Comparison of ENCODE assay signal across 21 mouse cellular contexts in the genomic region with DNA sequence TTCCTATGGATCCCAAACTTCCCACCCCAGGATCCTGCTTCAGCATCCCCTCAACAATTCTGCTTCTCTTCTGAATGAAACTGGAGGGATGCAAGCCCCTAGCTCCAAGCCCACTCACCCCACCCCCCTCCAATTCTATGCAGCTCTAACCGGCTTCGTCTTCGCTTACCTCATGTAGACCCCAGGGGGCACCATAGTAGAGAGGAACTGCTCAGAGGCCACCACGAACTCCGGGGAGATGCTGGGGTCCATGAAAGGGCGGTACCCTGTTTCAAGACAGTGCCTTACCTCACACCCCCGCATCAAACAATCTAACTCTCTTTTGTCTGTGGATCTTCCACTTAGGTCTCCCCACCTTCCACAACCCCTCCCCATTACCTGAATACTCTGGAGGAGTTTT. TPM values are rescaled to one million over a fixed set of nuclear protein-coding genes. Genes with fewer than 3 reads are reported as not detected.
DNase-seq lines count a peak whose midpoint lies in the region; ATAC-seq lines count a peak whose summit lies in the region.
"Had no signal": no experiment of that assay in that cellular context is flagged by ENCODE, and none has a peak within 500 bp of the region (broad histone marks: within the 10 kb centered on the region; RNA-seq: fewer than 3 reads in every experiment).

No protein-coding gene starts in this region.

- no peak overlapping the region for H3K27ac ChIP-seq in hindbrain, embryonic 11.5 days (ENCODE audit: low read depth, low read length)
- no peak overlapping the region for H3K27ac ChIP-seq in hindbrain, embryonic 16.5 days (ENCODE audit: low read depth, low read length)
- H3K27ac ChIP-seq in embryonic facial prominence, embryonic 10.5 days (replicated peaks) = no peak overlapping the region
- H3K27ac ChIP-seq: gastrocnemius, adult 2 months; heart, adult 2 months; neural tube, embryonic 12.5 days had no signal

- H3K9ac ChIP-seq in hindbrain, embryonic 11.5 days (ENCODE audit: low read depth, low read length) = no peak overlapping the region
- no peak overlapping the region for H3K9ac ChIP-seq in hindbrain, embryonic 16.5 days (ENCODE audit: low read depth, low read length)
- H3K9ac ChIP-seq: neural tube, embryonic 12.5 days had no signal

- H3K36me3 ChIP-seq in hindbrain, embryonic 11.5 days (ENCODE audit: control insufficient read depth, insufficient read depth, low read length) = no peaks in the 10 kb centered on the region
- H3K36me3 ChIP-seq in hindbrain, embryonic 16.5 days (ENCODE audit: control insufficient read depth, insufficient read depth, low read length) = no peaks in the 10 kb centered on the region
- H3K36me3 ChIP-seq in embryonic facial prominence, embryonic 10.5 days (replicated peaks) = no peaks in the 10 kb centered on the region
- H3K36me3 ChIP-seq: neural tube, embryonic 12.5 days had no signal

- DNase-seq in hindbrain, embryonic 11.5 days (ENCODE audit: low spot score) = peak; percentile 25
- DNase-seq in retina, postnatal 1 day = peak; percentile 36
- DNase-seq in retina, embryonic 14.5 days (ENCODE audit: low spot score) = no peak
- DNase-seq in embryonic facial prominence, embryonic 10.5 days (ENCODE audit: low spot score) = peak; percentile 12
- DNase-seq in thymus, postnatal 14 days = peak; percentile 53
- no peak for DNase-seq in cerebellum, postnatal 10 days
- no peak for DNase-seq in adrenal gland, adult (ENCODE audit: inconsistent age in 2 of 2, low spot score in 1 of 2)
- DNase-seq: adrenal gland, postnatal 36 days; cerebellum, adult 8-10 months; gastrocnemius, adult 2 months; heart, adult 2 months; kidney, adult 9 months; right cerebral cortex, postnatal 25 days had no signal

- WGBS in hindbrain, embryonic 11.5 days = 7% methylated on average over 7 of the region's 7 CpGs
- 3% methylated on average over 7 of the region's 7 CpGs for WGBS in hindbrain, embryonic 16.5 days
- 8% methylated on average over 7 of the region's 7 CpGs for WGBS in embryonic facial prominence, embryonic 10.5 days

- H3K9me3 ChIP-seq in hindbrain, embryonic 11.5 days (ENCODE audit: control insufficient read depth, low read length) = no peaks in the 10 kb centered on the region
- no peaks in the 10 kb centered on the region for H3K9me3 ChIP-seq in hindbrain, embryonic 16.5 days (ENCODE audit: control insufficient read depth, low read length)
- no peaks in the 10 kb centered on the region for H3K9me3 ChIP-seq in embryonic facial prominence, embryonic 10.5 days
- H3K9me3 ChIP-seq: neural tube, embryonic 12.5 days had no signal

- H3K4me2 ChIP-seq in hindbrain, embryonic 11.5 days (replicated peaks; ENCODE audit: low read depth, low read length) = no peak overlapping the region
- no peak overlapping the region for H3K4me2 ChIP-seq in hindbrain, embryonic 16.5 days (ENCODE audit: low read length)
- H3K4me2 ChIP-seq: liver, embryonic 11.5 days; neural tube, embryonic 12.5 days had no signal

- peaks cover 6% of the 10 kb centered on the region; the same call in 1 of the 2 replicates for H3K4me1 ChIP-seq in hindbrain, embryonic 11.5 days (replicated peaks; ENCODE audit: control insufficient read depth, insufficient read depth, low read length)
- H3K4me1 ChIP-seq in hindbrain, embryonic 16.5 days (ENCODE audit: control insufficient read depth, insufficient read depth, low read depth, low read length) = peaks cover 20% of the 10 kb centered on the region
- H3K4me1 ChIP-seq in embryonic facial prominence, embryonic 10.5 days = peaks cover 33% of the 10 kb centered on the region

- peaks cover 49% of the 10 kb centered on the region for H3K27me3 ChIP-seq in hindbrain, embryonic 11.5 days (ENCODE audit: control insufficient read depth, insufficient read depth, low read length)
- H3K27me3 ChIP-seq in hindbrain, embryonic 16.5 days (replicated peaks; ENCODE audit: control insufficient read depth, insufficient read depth, low read length) = peaks cover 40% of the 10 kb centered on the region
- H3K27me3 ChIP-seq in embryonic facial prominence, embryonic 10.5 days (replicated peaks; ENCODE audit: low read depth, poor library complexity, severe bottlenecking) = peaks cover 97% of the 10 kb centered on the region

- no peak overlapping the region for H3K4me3 ChIP-seq in hindbrain, embryonic 11.5 days (ENCODE audit: low read depth, low read length)
- H3K4me3 ChIP-seq in hindbrain, embryonic 16.5 days (ENCODE audit: low read length) = no peak overlapping the region
- H3K4me3 ChIP-seq in embryonic facial prominence, embryonic 10.5 days = no peak overlapping the region
- H3K4me3 ChIP-seq: gastrocnemius, adult 2 months; heart, adult 2 months; neural tube, embryonic 12.5 days had no signal

- no peak for ATAC-seq in hindbrain, embryonic 11.5 days (ENCODE audit: low FRiP score)
- no peak for ATAC-seq in hindbrain, embryonic 16.5 days
- ATAC-seq: activated CD4-positive, CD25-positive, alpha-beta regulatory T cell, adult 4 months; forebrain, embryonic 16.5 days; Patski had no signal

RNA-seq across cellular contexts. Expression of a gene that starts 3.3 kb away (rescaled TPM):
- not detected in 2 replicates for polyA plus RNA-seq in hindbrain, embryonic 11.5 days (2014; fragmentation: Nextera tagmentation; extraction: Ambion mirVana)
- polyA plus RNA-seq in hindbrain, embryonic 16.5 days (2015; fragmentation: Nextera tagmentation; extraction: Ambion mirVana) = 0.03 TPM in 1 of 2 replicates, not detected in the other
- polyA plus RNA-seq in embryonic facial prominence, embryonic 10.5 days (2016; fragmentation: Nextera tagmentation; extraction: Ambion mirVana) = not detected in 2 replicates
- polyA plus RNA-seq: activated CD4-positive, CD25-positive, alpha-beta regulatory T cell, adult 4 months; forebrain, embryonic 16.5 days; liver, embryonic 11.5 days; lung, embryonic 16.5 days had no signal

RNA-seq across cellular contexts. Expression of a gene that starts 3.8 kb away (rescaled TPM):
- polyA plus RNA-seq in hindbrain, embryonic 11.5 days (2014; fragmentation: Nextera tagmentation; extraction: Ambion mirVana) = not detected in 2 replicates
- 0.19 and 0.36 TPM in 2 replicates for polyA plus RNA-seq in hindbrain, embryonic 16.5 days (2015; fragmentation: Nextera tagmentation; extraction: Ambion mirVana)
- polyA plus RNA-seq in embryonic facial prominence, embryonic 10.5 days (2016; fragmentation: Nextera tagmentation; extraction: Ambion mirVana) = 0.09 TPM in 1 of 2 replicates, not detected in the other
- polyA plus RNA-seq: activated CD4-positive, CD25-positive, alpha-beta regulatory T cell, adult 4 months; forebrain, embryonic 16.5 days; heart, embryonic 16.5 days; liver, embryonic 11.5 days; lung, embryonic 16.5 days; neural tube, embryonic 12.5 days; Patski had no signal

RNA-seq across cellular contexts. Expression of a gene that starts 18.6 kb away (rescaled TPM):
- 0.07 TPM in 1 of 2 replicates, not detected in the other for polyA plus RNA-seq in hindbrain, embryonic 11.5 days (2014; fragmentation: Nextera tagmentation; extraction: Ambion mirVana)
- 0.26 and 0.27 TPM in 2 replicates for polyA plus RNA-seq in hindbrain, embryonic 16.5 days (2015; fragmentation: Nextera tagmentation; extraction: Ambion mirVana)
- 0.27 TPM in 1 of 2 replicates, not detected in the other for polyA plus RNA-seq in embryonic facial prominence, embryonic 10.5 days (2016; fragmentation: Nextera tagmentation; extraction: Ambion mirVana)
- polyA plus RNA-seq: forebrain, embryonic 16.5 days; liver, embryonic 11.5 days; neural tube, embryonic 12.5 days had no signal

RNA-seq across cellular contexts. Expression of a gene that starts 20.6 kb away (rescaled TPM):
- 0.12 TPM in 1 of 2 replicates, not detected in the other for polyA plus RNA-seq in hindbrain, embryonic 11.5 days (2014; fragmentation: Nextera tagmentation; extraction: Ambion mirVana)
- 0.09 and 0.15 TPM in 2 replicates for polyA plus RNA-seq in hindbrain, embryonic 16.5 days (2015; fragmentation: Nextera tagmentation; extraction: Ambion mirVana)
- 0.07 TPM in 1 of 2 replicates, not detected in the other for polyA plus RNA-seq in embryonic facial prominence, embryonic 10.5 days (2016; fragmentation: Nextera tagmentation; extraction: Ambion mirVana)
- polyA plus RNA-seq: activated CD4-positive, CD25-positive, alpha-beta regulatory T cell, adult 4 months had no signal

Comparison
In these comparisons a context has a peak if more than half of its experiments do, and no peak if none do; other contexts are left out.
1. DNase-seq: peak in hindbrain, embryonic 11.5 days (single experiment), retina, postnatal 1 day (single experiment), embryonic facial prominence, embryonic 10.5 days (single experiment) and thymus, postnatal 14 days (single experiment); none in retina, embryonic 14.5 days (single experiment), cerebellum, postnatal 10 days (0 of 2) and adrenal gland, adult (0 of 2).